Mouse (Mus musculus) spleen, adult 2 months (tissue): ENCODE measurements around the gene Hist1h4k.
"Not testable (repeated sequence)": the region's sequence is repeated elsewhere in the genome, so short reads cannot be mapped to it uniquely, and the experiment has no call there.

Source experiments
- CTCF ChIP-seq: fragments of 200-500 bp; IDR thresholded peaks from 2 replicates; pipeline ENCODE4 v1.5.1; 2011; ENCODE audit warnings: mild to moderate bottlenecking, inconsistent platforms; ENCODE audit not compliant: insufficient read depth, insufficient read length, insufficient replicate concordance; ENCODE audit errors: extremely low read depth
- POLR2A ChIP-seq: fragments of 200-500 bp; IDR thresholded peaks from 2 replicates; pipeline ENCODE4 v1.6.1; 2011; ENCODE audit warnings: low read depth, low read length, inconsistent platforms

DNA sequence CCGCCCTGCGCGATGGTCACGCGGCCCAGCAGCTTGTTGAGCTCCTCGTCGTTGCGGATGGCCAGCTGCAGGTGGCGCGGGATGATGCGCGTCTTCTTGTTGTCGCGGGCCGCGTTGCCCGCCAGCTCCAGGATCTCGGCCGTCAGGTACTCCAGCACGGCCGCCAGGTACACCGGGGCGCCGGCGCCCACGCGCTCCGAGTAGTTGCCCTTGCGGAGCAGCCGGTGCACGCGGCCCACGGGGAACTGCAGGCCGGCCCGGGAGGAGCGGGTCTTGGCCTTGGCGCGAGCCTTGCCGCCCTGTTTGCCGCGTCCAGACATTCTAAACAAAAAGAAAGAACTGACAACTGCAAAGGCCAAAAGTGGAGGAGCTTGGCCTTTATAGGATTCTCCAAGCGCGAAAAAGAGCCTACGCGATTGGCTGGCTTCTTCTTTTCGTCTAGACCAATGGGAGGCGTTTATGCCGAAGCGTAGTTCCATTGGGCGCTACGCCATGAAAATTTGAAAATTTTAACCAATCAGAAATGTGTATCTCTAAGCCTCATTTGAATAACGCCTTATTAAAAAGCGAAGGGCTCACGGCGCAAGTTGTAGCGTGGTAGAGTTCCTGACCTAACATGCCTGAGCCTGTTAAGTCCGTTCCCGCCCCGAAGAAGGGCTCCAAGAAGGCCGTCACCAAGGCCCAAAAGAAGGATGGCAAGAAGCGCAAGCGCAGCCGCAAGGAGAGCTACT, 36.8 kb upstream of the Hist1h4k start, which contains the start of the genes Hist1h2an and Hist1h2bp:
- not testable (repeated sequence) for TF ChIP-seq CTCF, POLR2A
